20 mouse cellular contexts compared by ENCODE assay signal in genomic region chr16:77384021-77384729, GRCm38 (mm10).
DNase-seq lines count a peak whose midpoint lies in the region; ATAC-seq lines count a peak whose summit lies in the region.
"Had no signal": no experiment of that assay in that cellular context is flagged by ENCODE, and none has a peak within 500 bp of the region (broad histone marks: within the 10 kb centered on the region; RNA-seq: fewer than 3 reads in every experiment).

No protein-coding gene starts in this region.

- no peak overlapping the region for H3K9ac ChIP-seq in midbrain, embryonic 16.5 days (ENCODE audit: low read depth, low read length)
- no peak overlapping the region for H3K9ac ChIP-seq in midbrain, embryonic 13.5 days (replicated peaks)
- H3K9ac ChIP-seq: limb, embryonic 15.5 days; liver, embryonic 15.5 days had no signal

- H3K4me3 ChIP-seq in midbrain, embryonic 10.5 days, result 0 out of 2 replicates have a peak overlapping the region, but pooled peaks have one; percentile 0
- H3K4me3 ChIP-seq in midbrain, embryonic 16.5 days (ENCODE audit: low read depth, low read length), result no peak overlapping the region
- no peak overlapping the region for H3K4me3 ChIP-seq in midbrain, embryonic 13.5 days (replicated peaks)
- H3K4me3 ChIP-seq: forebrain, embryonic 10.5 days; heart, embryonic 10.5 days; limb, embryonic 15.5 days; liver, embryonic 15.5 days had no signal

- ATAC-seq in midbrain, embryonic 16.5 days, result no peak
- ATAC-seq in midbrain, embryonic 13.5 days, result peak; percentile 45; the same call in 1 of the 2 replicates
- ATAC-seq: CD4-positive, CD25-positive, alpha-beta regulatory T cell, adult 4 months; inflammation-experienced regulatory T-cells, adult 6 months; Patski had no signal

- no peaks in the 10 kb centered on the region for H3K27me3 ChIP-seq in midbrain, embryonic 10.5 days (ENCODE audit: low read depth, poor library complexity, severe bottlenecking)
- H3K27me3 ChIP-seq in midbrain, embryonic 16.5 days (ENCODE audit: control insufficient read depth, insufficient read depth, low read depth, low read length), result no peaks in the 10 kb centered on the region
- no peaks in the 10 kb centered on the region for H3K27me3 ChIP-seq in midbrain, embryonic 13.5 days
- H3K27me3 ChIP-seq: limb, embryonic 15.5 days; liver, embryonic 15.5 days; Patski had no signal

- H3K4me1 ChIP-seq in midbrain, embryonic 10.5 days, result peaks cover 50% of the 10 kb centered on the region
- peaks cover 8% of the 10 kb centered on the region for H3K4me1 ChIP-seq in midbrain, embryonic 16.5 days (ENCODE audit: control insufficient read depth, insufficient read depth, low read length)
- H3K4me1 ChIP-seq in midbrain, embryonic 13.5 days (replicated peaks), result peaks cover 47% of the 10 kb centered on the region
- H3K4me1 ChIP-seq: limb, embryonic 15.5 days; liver, embryonic 15.5 days had no signal

- peak; percentile 24 for DNase-seq in embryo, embryonic 11 days
- no peak for DNase-seq in embryo, embryonic 9.5 days (ENCODE audit: extremely low spot score)
- no peak for DNase-seq in midbrain, embryonic 10.5 days (ENCODE audit: low spot score)
- DNase-seq in right cerebral cortex, postnatal 10 days (ENCODE audit: low spot score in 2 of 2), result no peak
- DNase-seq in lung, postnatal 4 days, result no peak
- DNase-seq: adrenal gland, adult 8-10 months; cerebellum, postnatal 10 days; gastrocnemius, postnatal 14 days; heart, postnatal 14 days; kidney, postnatal 36 days; thymus, postnatal 14 days had no signal

- H3K27ac ChIP-seq in midbrain, embryonic 10.5 days (replicated peaks), result peak overlapping the region; percentile 64
- H3K27ac ChIP-seq in midbrain, embryonic 16.5 days (ENCODE audit: low read length), result no peak overlapping the region
- H3K27ac ChIP-seq in midbrain, embryonic 13.5 days, result peak overlapping the region; percentile 54
- H3K27ac ChIP-seq: forebrain, embryonic 10.5 days; heart, embryonic 10.5 days; limb, embryonic 15.5 days; liver, embryonic 15.5 days had no signal

- H3K4me2 ChIP-seq in midbrain, embryonic 16.5 days (ENCODE audit: low read length), result no peak overlapping the region
- no peak overlapping the region for H3K4me2 ChIP-seq in midbrain, embryonic 13.5 days (replicated peaks)
- H3K4me2 ChIP-seq: limb, embryonic 15.5 days; liver, embryonic 15.5 days had no signal

- no peaks in the 10 kb centered on the region for H3K36me3 ChIP-seq in midbrain, embryonic 10.5 days
- no peaks in the 10 kb centered on the region for H3K36me3 ChIP-seq in midbrain, embryonic 16.5 days (ENCODE audit: control insufficient read depth, insufficient read depth, low read length)
- H3K36me3 ChIP-seq in midbrain, embryonic 13.5 days, result no peaks in the 10 kb centered on the region
- H3K36me3 ChIP-seq: forebrain, embryonic 10.5 days; heart, embryonic 10.5 days; limb, embryonic 15.5 days; liver, embryonic 15.5 days had no signal

- no peaks in the 10 kb centered on the region for H3K9me3 ChIP-seq in midbrain, embryonic 10.5 days (replicated peaks)
- no peaks in the 10 kb centered on the region for H3K9me3 ChIP-seq in midbrain, embryonic 16.5 days (replicated peaks; ENCODE audit: control insufficient read depth, low read length, poor library complexity, severe bottlenecking)
- H3K9me3 ChIP-seq in midbrain, embryonic 13.5 days, result no peaks in the 10 kb centered on the region
- H3K9me3 ChIP-seq: forebrain, embryonic 10.5 days; heart, embryonic 10.5 days; limb, embryonic 15.5 days; liver, embryonic 15.5 days had no signal

- WGBS in midbrain, embryonic 10.5 days, result 76% methylated on average over 6 of the region's 6 CpGs
- 49% methylated on average over 6 of the region's 6 CpGs for WGBS in midbrain, embryonic 16.5 days
- WGBS in midbrain, embryonic 13.5 days, result 58% methylated on average over 6 of the region's 6 CpGs
